Mouse (Mus musculus) ES-E14 (cell line): ENCODE measurements at regions not wholly inside any gene's neighbourhood (a gene's known extent, or its start where the extent isn't known, plus 50 kb on each side); places are given as distances from the start of the nearest gene placed in this dataset.

ENCODE experiments used
- DNase-seq: peaks from one replicate; pipeline ENCODE4 v3.0.0-alpha.2; 2013; ENCODE audit warnings: low read depth, low spot score
- H3K27ac ChIP-seq: 2 replicates; pipeline ENCODE4 v1.5.1; 2012; ENCODE audit warnings: low read depth, mild to moderate bottlenecking, low read length, moderate library complexity, mixed read lengths; ENCODE audit not compliant: poor library complexity, insufficient read depth, severe bottlenecking
- H3K36me3 ChIP-seq: 2 replicates; pipeline ENCODE4 v1.6.1; 2012; ENCODE audit warnings: mild to moderate bottlenecking, low read length, moderate library complexity, mixed read lengths; ENCODE audit not compliant: control insufficient read depth, poor library complexity, insufficient read depth, severe bottlenecking
- H3K4me1 ChIP-seq, 2 experiments: fragments of 150-350 bp in 1 of 2; sonication (generic) in 1 of 2; 2 replicates each; pipeline ENCODE4 v1.6.1; 2012; ENCODE audit warnings: low read length in 2 of 2, mild to moderate bottlenecking in 1 of 2, mixed read lengths in 1 of 2; ENCODE audit not compliant: control insufficient read depth in 2 of 2, insufficient read depth in 2 of 2, poor library complexity in 1 of 2
- H3K4me3 ChIP-seq, 2 experiments: fragments of 150-350 bp in 1 of 2; sonication (generic) in 1 of 2; 2 replicates each; pipeline ENCODE4 v1.5.1; 2012; ENCODE audit warnings: low read length in 2 of 2, low read depth in 1 of 2, mild to moderate bottlenecking in 1 of 2, mixed read lengths in 1 of 2; ENCODE audit not compliant: insufficient read depth in 1 of 2, poor library complexity in 1 of 2, severe bottlenecking in 1 of 2
- H3K9ac ChIP-seq: 2 replicates; pipeline ENCODE4 v1.6.1; 2012; ENCODE audit warnings: low read depth, mild to moderate bottlenecking, low read length, mixed read lengths; ENCODE audit not compliant: poor library complexity, insufficient read depth, severe bottlenecking
- H3K9me3 ChIP-seq: fragments of 150-350 bp; sonication (generic); 2 replicates; pipeline ENCODE4 v1.6.1; 2012; ENCODE audit warnings: low read depth, mild to moderate bottlenecking, low read length; ENCODE audit not compliant: control insufficient read depth, insufficient read depth
- CHD2 ChIP-seq: IDR thresholded peaks from 2 replicates; pipeline ENCODE4 v1.6.1; 2014; ENCODE audit warnings: mild to moderate bottlenecking, low read depth, low read length, inconsistent platforms
- HCFC1 ChIP-seq: IDR thresholded peaks from 2 replicates; pipeline ENCODE4 v1.6.1; 2012; ENCODE audit warnings: low read length, inconsistent platforms, borderline replicate concordance; ENCODE audit not compliant: insufficient read depth
- MAFK ChIP-seq: IDR thresholded peaks from 2 replicates; pipeline ENCODE4 v1.6.1; 2014; ENCODE audit warnings: mild to moderate bottlenecking, low read depth, low read length, inconsistent platforms; ENCODE audit not compliant: insufficient read depth
- ZC3H11A ChIP-seq: IDR thresholded peaks from 2 replicates; pipeline ENCODE4 v1.6.1; 2012; ENCODE audit warnings: low read depth, mild to moderate bottlenecking, inconsistent platforms, low read length, borderline replicate concordance
- ZNF384 ChIP-seq: IDR thresholded peaks from 2 replicates; pipeline ENCODE4 v1.6.1; 2012; ENCODE audit warnings: low read depth, low read length, inconsistent platforms
- in situ Hi-C, 2 experiments: fragments of 600-800 bp; cut with MboI; formaldehyde crosslinking; loops; one replicate each; pipeline ENCODE4 v1.15.1; 2025; ENCODE audit warnings: low sequenced_read_pairs in 2 of 2, inconsistent platforms in 1 of 2; ENCODE audit not compliant: unreplicated experiment in 2 of 2

- in situ Hi-C loops: loop anchor here in 1 of 2 experiments (10.0 kb wide), 1 partner anchor 262 kb away; no protein-coding TSS in a partner anchor
- no peaks in the 10 kb centered on the region for H3K9me3 ChIP-seq
- DNase-seq: no peak
- no peak overlapping the region for H3K4me3 ChIP-seq
- no peak overlapping the region for H3K27ac ChIP-seq
- no peaks in the 10 kb centered on the region for H3K36me3 ChIP-seq
- H3K4me1 ChIP-seq: no peaks in the 10 kb centered on the region
- H3K9ac ChIP-seq: no peak overlapping the region
- no peak for TF ChIP-seq ZC3H11A
Measured at GRCm38 (mm10) chr4:100723053-100723452, 53.4 kb upstream of the Cachd1 start.

DNA sequence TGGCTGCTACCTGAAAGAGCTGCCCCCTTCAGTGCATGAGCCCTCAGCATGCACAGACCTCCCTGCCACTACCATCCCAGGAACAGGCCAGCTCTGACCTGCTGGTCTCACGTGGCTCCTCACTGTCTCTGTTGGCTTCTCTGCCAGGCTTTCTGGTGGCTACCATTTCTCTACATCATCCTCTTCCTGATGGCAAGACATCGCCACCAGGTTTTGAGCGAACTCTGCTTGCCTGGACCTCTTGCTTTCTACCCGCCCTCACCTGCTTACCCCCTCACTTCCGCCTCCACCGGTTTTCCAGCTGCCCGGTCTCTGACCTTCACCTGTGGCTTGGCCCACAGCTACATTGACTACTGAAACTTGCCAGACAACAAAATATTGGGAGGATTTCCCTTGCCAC is 50.7 kb upstream of the Cachd1 start:
- no peak overlapping the region for H3K4me3 ChIP-seq
- H3K9me3 ChIP-seq: no peaks in the 10 kb centered on the region
- no peak overlapping the region for H3K9ac ChIP-seq
- TF ChIP-seq MAFK (no peak), CHD2 (no peak), ZNF384 (no peak), ZC3H11A (no peak), HCFC1 (no peak)
- no peak overlapping the region for H3K27ac ChIP-seq
- no peaks in the 10 kb centered on the region for H3K4me1 ChIP-seq
- in situ Hi-C loops: loop anchor here (10.0 to 25.0 kb wide), 2 partner anchors 259 to 261 kb away; no protein-coding TSS in a partner anchor
- no peaks in the 10 kb centered on the region for H3K36me3 ChIP-seq
- no peak for DNase-seq

DNA sequence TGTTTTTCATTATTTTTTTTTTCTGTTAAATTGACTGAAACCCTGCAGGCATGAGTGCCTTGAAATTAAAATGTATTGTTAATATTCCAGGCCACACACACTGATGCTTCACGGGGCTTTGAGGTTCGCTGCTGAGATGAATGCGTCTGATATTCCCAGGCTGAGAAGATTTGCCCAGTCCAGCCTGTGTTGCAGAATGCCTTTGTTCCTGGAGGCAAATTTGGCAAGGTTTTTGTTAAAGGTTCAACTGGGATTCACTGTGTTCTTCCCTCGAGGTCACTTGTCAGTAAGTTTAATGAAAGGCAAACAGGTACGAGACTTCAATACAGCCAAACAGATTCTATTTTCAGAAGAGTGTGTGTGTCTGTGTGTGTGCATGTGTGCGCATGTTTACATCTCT is 50.0 kb upstream of the Cachd1 start:
- TF ChIP-seq ZC3H11A (no peak), ZNF384 (no peak), CHD2 (no peak), MAFK (no peak), HCFC1 (no peak)
- Histone ChIP-seq H3K36me3 (no peaks in the 10 kb centered on the region), H3K4me1 (no peaks in the 10 kb centered on the region), H3K9me3 (no peaks in the 10 kb centered on the region), H3K27ac (no peak overlapping the region), H3K9ac (no peak overlapping the region), H3K4me3 (no peak overlapping the region)
- in situ Hi-C loops: loop anchor here (10.0 to 25.0 kb wide), 2 partner anchors 258 to 261 kb away; no protein-coding TSS in a partner anchor
- DNase-seq: no peak
